Mouse (Mus musculus) C2C12 (cell line): Measurements from ENCODE around the gene Mdc1.

Source experiments
- CEBPB ChIP-seq: IDR thresholded peaks from one replicate; pipeline ENCODE4 v1.6.1; 2011; ENCODE audit warnings: low read depth, mild to moderate bottlenecking, control low read depth, moderate library complexity
- MAX ChIP-seq: IDR thresholded peaks from one replicate; pipeline ENCODE4 v1.6.1; 2011; ENCODE audit warnings: mild to moderate bottlenecking, control low read depth
- USF1 ChIP-seq: IDR thresholded peaks from one replicate; pipeline ENCODE4 v1.6.1; 2011; ENCODE audit warnings: low read depth, mild to moderate bottlenecking, control low read depth, moderate library complexity

DNA sequence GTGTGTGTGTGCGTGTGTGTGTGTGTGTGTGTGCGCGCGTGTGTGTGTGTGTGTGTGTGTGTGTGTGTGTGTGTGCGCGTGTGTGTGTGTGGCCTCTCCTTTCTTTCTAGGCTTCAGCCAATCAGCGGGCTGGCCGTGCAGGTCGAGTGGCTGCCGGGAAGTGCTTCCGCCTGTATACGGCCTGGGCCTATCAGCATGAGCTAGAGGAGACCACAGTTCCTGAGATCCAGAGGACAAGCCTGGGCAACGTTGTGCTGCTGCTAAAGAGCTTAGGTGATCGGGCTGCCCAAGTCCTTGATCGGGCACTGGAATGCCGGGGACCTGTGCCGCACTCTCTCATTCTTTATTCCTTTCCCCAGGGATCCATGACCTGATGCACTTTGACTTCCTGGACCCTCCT is 46.4 kb downstream of the Mdc1 start:
- no peak for TF ChIP-seq CEBPB
- no peak for TF ChIP-seq MAX
- no peak for TF ChIP-seq USF1
